Mouse (Mus musculus) telencephalon, adult 2 months (tissue): ENCODE data around the gene Rubcnl.

ENCODE experiments used
- DNase-seq: peaks from one replicate; pipeline ENCODE4 v3.0.0-alpha.2; 2011; ENCODE audit warnings: low read depth, low spot score

The Rubcnl gene

DNA sequence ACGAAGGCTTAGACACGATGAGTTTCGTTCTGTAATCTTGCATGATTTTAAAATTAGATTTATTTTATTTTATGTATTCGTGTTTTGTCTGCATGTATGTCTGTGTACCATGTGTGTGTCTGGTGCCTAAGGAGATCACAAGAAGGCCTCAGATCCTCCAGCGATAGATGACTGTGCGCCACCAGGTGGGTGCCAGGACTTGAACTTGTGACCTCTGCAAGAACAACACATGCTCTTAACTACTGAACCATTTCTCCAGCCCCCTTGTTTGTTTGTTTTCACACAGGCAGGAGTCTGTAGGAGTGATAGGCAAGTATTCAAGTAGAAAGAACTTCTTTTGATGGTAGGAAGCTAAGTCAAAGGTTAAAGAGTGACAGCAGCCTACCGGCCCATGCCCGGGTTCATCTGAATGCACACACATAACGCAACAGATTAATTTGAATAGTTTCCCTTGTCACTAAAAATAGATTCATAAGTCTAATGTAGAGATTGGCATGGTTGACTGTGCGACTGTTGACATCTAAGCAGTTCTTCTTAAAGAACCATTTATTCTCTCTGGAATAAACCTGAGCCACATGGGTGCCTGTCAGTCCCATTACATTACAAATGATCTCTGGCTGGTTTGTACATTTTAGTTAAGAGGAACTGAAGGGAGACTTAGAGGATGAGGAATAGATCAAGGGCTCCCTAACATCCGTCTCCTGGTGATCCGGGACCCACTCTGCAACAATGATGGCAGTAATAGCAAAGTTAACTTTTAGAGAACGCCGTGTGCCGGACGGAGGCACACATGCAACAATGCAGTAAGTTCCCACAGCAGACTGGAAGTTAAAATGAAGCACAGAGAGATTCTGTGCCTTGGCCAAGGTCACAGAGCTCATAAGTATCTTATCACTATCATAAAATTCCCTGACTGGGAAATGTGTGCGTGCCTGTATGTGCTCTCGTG is 2.3 kb downstream of the Rubcnl start:
- no peak for DNase-seq

DNA sequence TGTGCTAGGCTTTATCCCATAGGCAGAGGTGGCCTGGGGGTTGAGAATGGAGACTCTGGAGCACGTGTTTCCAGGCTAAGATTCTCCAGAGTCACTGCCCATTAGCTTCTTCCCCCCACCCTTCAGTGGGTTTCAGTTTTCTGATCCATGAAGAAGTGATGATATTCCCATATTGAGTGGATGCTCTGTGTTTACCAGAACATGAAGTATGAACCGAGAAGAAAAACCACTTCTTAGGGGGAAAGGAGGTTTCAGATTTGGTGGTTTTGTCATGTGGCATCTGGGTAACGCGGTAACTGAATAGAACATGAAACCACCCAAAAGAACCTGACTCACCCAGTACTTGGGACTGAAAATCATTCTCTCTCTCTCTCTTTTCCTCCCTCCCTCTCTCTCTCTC is 3.0 kb downstream of the Rubcnl start:
- no peak for DNase-seq

DNA sequence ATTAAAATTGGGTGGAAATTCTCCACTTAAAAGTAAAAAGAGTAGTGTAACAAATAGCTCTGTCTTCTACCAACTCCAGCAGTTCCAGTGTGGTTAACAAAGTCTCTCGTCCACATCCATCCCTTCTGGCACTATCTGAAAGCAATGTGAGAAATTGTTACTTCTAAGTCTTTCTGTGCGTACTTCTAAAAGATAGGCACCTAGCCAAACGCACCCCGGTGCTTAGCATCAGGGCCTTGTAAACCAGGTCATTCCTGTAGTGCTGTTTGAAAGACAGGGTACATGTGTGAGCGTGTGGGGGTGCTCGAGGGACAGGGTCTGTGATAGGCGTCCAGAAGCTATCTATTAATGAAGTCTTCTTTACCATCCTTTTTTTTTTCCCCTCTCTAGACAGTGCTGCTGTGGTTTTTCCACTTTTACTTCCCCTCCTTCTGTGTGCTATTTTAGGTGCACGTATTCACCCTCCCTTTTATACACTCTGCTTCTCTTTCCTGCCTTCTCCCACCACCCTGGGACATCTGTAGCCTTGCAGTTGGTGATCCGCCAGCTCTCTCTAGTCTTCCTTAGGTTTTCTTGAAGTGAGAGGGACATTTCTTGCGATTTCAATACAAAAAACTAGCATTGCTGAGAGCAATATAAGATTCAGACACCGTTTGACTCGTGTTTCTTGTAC is 4.9 kb downstream of the Rubcnl start:
- no peak for DNase-seq

DNA sequence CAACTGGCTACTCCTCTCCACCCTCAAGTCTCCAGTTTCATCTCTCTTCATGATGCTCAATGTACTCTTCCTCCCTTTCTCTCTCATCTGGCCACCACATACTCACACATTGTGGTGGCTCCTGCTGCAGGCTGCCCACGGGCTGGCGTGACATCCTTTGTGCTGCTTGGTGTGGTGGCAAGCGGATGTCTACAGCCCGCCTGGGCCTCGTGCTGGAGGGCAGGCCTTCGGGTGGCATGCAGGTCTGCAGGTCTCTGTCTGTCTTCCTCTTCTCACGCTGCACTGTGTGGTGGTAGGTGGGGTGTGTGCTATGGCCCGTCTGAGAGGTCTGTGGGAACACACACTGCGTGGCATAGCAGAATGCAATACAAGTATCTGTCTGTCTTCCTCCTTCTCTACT is 6.7 kb downstream of the Rubcnl start:
- DNase-seq: no peak

DNA sequence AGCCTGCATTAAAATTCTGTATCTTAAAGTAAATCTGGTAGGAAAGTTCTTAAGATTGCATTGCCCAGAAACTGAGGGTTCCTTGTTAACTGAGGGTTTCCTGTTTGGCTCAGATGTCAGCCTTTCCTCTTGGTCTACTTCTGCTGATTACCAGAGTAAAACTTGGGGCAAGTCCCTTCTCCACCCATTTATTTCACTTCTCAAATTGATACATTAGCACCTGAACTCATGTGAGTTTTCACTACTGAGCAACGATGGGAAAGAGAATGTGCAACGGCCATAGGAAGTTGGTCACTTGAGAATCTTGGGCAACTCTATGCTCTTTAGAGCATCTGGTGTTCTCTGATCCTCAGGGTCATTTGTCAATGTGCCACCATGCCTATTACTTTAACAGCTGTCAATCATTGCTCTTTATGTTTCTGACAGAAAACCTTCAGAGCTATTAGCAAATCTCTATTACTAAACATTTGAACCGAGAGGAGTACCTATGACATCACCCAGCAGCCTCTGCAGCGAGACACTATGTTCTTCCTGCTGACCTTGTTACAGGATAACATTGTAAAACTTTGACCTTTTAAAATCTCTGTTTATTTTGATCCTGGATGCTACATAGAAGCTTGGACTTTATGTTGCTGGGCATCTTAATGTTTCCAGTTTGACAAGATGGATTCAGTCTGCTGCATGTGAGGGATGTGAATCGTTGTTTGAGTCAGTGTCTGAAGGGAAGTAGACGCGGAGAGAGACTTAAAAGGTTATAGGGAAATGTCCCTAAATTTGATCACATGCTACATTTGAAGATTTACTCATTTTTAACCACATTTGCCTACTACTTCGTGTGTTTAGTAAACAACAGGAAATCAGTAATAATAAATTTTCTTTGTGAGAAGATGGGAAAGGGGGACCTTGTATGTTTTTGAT is 9.2 kb downstream of the Rubcnl start:
- no peak for DNase-seq

DNA sequence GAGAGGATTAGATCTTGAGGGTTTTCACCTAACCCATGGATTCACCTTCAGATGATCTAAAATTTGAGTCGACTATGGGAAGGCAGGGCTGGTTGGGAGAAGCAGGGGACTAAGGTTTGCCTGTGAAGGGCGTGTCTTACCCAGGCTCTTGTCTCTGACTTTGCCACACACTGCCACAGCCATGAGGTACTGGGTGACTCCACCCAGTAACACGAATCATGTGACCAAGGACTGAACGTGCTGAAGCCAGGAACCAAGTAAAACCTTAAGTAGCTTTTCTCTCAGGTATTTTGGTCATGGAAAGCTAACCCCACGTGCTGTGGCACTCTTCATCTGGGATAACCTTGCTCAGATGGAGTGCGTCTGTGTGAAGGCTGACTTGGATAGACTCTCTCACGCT is 14.9 kb downstream of the Rubcnl start:
- DNase-seq: no peak

DNA sequence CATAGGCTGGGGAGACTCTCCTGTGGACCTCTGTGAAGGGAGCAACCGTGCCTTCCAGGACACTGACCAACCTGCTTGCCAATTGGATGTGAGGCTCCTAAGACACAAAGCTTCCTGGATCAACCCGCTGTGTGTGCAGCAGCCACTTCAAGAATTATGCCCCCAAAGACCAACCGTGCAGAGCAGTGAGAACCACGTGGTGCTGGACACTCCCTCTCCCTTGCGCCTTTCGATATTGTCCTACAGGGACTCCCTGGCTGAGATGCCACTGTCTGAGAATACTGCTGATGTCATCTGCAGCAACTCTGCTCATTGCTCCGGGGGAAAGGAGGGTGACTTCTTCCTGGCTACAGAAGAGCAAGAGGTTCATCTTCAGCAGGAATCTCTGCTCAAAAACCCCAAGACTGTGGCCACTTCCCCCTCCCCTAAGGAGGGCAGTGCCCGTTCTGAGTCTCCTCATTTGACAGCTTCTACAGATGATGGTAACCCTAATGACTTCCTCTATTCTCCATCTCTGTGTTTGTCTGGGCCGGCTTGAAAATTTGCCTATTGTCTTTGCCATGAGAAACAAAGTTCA is 16.3 kb downstream of the Rubcnl start:
- DNase-seq: no peak

DNA sequence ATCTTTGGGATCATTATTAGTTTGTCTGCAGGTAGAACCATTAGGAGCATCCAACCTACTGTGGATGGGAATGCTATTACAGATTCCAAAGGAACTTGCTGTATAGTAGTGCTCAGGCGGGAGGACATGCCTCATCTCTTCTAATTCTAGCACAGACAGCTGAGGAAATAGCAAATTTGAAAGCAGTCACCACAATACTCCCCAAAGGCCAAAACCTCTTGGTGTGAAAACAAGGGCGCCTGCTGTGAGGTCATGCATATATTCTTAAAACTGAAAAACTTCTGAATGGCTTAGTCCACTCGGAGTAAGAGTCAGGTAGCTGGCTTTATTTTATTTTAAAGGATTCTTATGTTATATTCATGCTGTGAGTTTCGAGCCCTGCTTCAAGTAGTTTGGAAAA is 16.9 kb downstream of the Rubcnl start:
- DNase-seq: no peak

DNA sequence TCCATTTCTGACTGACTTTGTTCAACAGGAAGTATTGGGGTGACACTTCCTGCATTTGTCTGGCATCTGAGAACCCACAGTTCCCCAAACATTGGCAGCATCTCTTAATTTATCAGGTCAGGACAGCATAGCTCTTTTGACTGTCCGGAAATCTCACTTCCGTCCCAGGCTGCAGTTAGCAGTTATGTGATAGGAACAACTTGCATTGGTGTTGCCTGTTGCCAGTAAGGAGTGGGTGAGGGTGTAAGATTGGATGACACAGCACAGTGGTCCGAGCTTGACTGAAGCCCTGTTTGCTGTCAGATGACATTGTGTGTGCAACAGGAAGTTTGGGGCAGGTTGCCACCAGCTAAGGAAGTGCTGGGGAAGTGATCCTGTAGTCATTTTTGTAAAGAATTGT is 18.4 kb downstream of the Rubcnl start:
- no peak for DNase-seq

DNA sequence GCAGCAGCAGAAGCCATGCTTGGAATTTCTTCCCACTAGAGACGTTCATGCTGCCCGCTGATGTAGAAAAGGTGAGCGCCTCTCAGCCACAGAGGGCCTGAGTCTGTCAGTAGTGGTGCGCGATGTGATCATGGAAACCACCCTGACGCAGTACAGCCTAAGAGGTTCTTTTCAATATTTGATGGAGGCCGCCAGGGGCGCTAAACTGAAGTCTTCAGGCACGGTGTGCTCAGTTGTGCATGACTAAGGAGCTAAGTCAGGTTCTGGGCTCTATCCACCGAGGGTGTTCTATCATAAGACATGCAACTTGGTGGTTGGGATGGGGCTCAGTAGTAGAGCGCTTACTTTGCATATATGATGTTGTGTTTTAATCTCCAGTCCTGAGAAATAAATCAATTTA is 19.6 kb downstream of the Rubcnl start:
- DNase-seq: no peak

DNA sequence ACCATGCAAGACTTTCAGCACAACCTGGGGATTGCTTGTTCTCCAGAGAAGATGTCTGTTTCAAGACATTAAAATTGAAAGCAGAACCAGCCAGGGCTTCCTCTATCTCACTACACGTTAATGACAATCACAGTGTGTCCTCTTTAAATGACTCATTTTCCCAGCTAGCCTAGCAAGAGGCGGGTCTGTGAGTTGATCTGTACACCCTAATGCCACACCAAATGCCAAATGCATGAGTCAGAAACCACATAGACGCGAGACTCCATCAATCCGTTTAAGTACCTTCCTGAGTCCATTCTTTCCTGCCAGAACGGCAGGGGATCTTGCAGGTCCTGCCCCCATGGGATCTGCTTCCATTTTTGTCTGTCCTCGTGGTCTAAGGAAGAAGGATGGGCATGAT is 29.4 kb downstream of the Rubcnl start:
- no peak for DNase-seq

DNA sequence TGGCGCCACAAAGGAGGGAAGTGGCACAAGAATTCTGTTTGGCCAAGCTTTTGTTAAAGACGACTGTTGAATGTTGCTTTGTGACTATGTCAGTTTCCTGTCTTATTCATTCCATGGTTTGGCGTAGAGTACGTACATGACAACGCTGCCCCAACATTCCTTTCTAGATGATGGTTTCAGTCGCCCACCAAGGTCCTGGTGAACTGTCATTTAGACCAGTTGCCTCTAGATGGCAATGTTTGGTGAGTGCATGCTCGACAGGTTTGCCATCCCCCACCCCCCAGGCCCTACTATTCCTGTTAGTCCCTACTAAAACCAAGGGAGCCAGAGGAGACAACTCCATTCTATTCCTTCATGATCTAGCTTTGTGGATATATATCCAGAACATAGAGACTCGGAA is 36.6 kb downstream of the Rubcnl start:
- no peak for DNase-seq

DNA sequence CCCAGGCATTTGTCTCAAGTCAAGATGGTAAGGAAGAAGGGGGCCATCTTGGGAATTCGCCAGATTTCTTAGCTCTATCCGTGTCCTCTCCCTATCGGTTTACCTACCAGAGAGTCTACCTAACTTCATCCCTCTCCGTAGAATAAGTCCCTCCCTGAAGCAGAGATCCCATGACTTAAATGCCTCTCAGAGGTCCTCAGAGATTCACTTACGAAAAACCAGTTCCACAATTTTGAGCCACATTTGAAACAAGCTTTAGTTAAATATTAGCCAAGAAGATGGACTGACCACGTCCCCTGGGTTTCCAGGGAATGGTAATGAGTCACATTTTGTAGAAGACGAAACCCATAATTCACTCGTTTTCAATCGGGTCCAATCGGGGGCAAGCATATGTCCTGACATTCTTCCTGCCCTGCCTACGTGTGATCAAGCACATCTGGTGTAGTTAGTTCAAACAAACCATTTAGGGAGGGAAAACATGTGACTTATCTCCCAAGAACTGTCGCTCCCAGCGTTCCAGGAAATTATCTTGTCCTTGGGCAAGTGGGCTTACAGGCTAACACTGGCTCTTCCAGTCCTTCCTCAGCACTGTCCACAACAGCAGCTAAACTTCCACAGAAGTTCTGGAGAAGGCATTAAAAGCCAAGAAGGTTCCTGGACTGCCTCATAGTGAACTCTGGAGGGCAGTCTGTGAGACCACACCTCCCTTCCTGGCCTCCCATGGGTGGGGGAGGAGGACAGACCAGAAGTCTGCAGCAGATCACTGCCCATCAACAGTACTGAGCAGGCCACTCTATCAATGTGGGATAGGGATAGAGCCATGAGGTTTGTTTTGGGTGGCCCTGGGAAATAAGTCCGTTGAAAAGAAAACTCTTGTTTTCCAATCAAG is 38.9 kb downstream of the Rubcnl start:
- DNase-seq: no peak

DNA sequence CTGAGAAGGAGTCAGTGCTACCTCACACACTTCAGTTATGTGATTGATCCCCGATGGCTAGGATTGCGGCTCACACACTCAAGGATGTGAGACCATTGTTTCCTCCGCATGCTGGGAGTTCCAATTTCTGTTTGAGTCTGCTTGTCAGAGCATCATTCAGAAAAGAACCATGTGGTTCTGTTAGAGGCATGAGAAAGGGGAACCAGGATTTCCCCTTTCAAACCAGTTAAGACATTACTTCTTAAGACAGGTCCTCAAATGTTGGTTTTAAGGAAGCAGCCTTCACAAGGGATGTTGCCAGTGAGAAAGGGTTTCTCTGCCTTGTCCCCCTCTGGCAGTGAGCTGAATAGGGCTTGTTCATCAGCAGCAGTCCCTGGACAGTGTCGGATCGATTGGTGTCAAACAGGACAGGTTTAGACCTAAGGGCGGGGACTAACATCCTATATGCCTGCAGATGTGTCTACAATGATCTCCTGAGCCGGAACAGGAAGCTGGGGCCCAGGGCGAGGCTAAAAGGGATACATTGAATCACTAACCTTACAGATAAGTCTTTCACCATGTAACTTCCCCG is 41.1 kb downstream of the Rubcnl start:
- DNase-seq: no peak

DNA sequence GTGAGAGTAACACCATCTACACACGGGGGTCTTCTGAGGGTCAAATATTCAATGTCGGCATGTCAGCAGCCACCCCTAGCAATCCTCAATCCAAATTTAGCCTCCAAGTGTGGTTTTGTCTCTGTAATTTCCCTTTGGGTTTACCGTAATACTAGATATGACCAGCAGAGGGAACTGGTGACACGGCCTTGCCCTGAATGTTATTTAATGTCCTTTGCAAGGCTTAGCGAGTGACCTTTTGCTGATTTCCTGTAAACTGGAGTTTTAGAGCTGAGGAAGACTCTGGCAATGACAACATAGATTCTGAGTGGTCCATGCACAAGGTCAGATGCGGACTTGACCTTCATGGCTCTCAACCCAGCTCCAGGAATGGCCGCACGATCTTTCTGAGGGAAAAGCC is 44.7 kb downstream of the Rubcnl start:
- DNase-seq: no peak

DNA sequence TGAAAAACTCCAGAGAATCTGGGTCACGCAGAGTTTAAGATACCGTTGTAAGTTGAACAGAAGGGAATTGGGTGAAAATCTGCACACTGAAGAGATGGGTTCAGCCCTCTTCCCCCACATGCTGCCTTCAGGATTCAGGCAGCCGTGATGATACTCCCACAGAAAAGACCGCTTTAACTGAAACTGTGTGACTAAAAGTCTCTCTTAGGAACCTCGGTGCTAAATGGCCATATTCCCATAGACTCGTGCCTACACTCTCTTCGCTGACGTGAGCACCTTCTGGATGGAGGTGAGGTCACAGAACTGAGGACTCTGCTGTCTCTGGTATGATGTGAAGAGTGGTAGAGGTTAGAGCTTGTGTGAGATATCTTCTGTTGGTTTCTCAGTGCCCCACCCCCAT is 48.1 kb downstream of the Rubcnl start:
- DNase-seq: no peak

DNA sequence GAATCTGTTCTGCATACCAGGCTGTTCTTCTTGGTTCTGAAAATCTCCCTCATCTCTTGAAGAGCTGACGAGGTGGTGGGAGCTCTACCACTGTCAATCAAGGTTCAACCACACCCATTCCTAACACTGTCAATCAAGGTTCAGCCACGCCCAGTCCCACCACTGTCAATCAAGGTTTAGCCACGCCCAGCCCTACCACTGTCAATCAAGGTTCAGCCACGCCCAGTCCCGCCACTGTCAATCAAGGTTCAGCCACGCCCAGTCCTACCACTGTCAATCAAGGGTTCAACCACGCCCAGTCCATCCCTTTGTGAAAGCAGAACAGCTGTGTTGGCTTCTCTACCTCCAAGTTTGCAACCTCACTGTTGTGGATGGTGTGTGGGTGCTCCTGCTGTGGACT is 48.7 kb downstream of the Rubcnl start:
- DNase-seq: no peak

DNA sequence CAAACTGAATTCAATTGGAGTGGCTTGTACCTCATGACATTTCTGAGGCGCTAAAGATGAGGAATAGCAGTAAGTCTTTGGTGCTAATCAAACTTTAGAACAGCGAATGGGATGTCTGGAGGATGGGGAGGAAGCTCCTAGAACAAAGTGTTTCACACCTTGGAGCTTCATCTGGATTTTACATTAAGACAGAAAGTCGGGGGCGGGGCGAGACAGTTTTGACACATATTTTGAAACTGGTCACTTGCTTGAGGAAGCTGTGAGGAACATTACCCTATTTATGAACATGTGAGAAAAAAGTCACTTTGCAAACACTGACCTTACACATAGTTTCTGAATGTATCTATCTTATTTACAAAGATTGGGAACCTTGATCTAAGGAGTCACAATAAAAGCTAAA is 49.4 kb downstream of the Rubcnl start:
- DNase-seq: no peak

DNA sequence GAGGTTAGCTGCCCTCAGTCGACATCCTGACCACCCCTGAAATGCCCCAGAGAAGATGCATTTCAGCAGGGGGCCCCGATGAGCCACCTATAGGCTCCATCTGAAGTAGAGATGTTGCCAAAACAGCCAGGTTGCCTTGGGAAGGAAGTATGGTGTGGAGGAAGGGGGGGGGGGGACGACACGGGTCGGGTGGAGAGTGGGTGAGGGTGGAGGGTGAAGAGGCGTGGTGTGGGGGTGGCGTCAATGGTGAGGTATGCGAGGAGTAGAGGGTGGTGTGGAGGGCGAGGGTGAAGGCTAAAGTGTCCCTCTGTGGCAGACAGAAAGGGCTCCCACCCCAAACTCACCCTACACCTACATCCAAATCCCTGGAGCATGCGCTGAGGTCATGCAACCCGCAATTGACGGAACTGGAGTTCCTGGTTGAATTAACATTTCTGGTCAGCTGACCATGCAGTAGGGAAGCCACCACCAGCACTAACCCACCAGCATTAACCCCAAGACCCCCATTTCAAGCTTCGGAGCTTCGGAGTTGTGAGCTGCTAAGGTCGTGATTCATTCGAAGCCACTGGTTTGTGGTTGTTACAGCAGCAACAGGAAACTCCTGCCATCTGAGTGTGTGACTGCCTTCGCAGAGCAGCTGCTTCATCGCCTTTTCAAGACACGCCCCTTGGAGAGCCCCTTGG is 52.7 kb downstream of the Rubcnl start:
- DNase-seq: no peak
